Mouse (Mus musculus) heart, postnatal 25 days (tissue): ENCODE results near the gene Mrto4. TPM values are rescaled to one million over a fixed set of nuclear protein-coding genes. Genes with fewer than 3 reads are reported as not detected.

Source experiments
- DNase-seq: peaks from one replicate; pipeline ENCODE4 v3.0.0; 2022; ENCODE audit warnings: low spot score
- intact Hi-C: fragments of 180-260 bp; cut with DNase I; formaldehyde crosslinking; loops from one replicate; pipeline ENCODE4 v1.15.1; 2025
- total RNA-seq, 2 experiments: library from RNA; stranded (reverse); gene quantifications; 2 replicates each; pipeline ENCODE4 v1.2.3; 2021

The Mrto4 gene
- total RNA-seq, 2 experiments from 2014 or later = 30.1 to 30.5 TPM

GRCm38 (mm10) chr4:139343718-139344117, 8.7 kb downstream of the Mrto4 start:
- no peak for DNase-seq
- intact Hi-C loops = no loop called here

- no peak for DNase-seq
- intact Hi-C loops = no loop called here
Observed at GRCm38 (mm10) chr4:139341556-139342233, 10.7 kb downstream of the Mrto4 start.

- DNase-seq = no peak
- intact Hi-C loops = no loop called here
Observed at GRCm38 (mm10) chr4:139340835-139341234, 11.5 kb downstream of the Mrto4 start.

- DNase-seq = no peak
- intact Hi-C loops = loop anchor here (10.0 kb wide), 1 partner anchor 413 kb away; no protein-coding TSS in a partner anchor
Observed at GRCm38 (mm10) chr4:139338145-139338544, 14.2 kb downstream of the Mrto4 start.

- intact Hi-C loops = loop anchor here (1.0 to 10.0 kb wide), 2 partner anchors 251 to 412 kb away; no protein-coding TSS in a partner anchor
Observed at GRCm38 (mm10) chr4:139336822-139337483, 15.4 kb downstream of the Mrto4 start.

GRCm38 (mm10) chr4:139335507-139335906, 16.9 kb downstream of the Mrto4 start:
- intact Hi-C loops = loop anchor here (10.0 kb wide), 1 partner anchor 411 kb away; no protein-coding TSS in a partner anchor
- DNase-seq = no peak

More at GRCm38 (mm10) chr4:139336822-139337483, 15.4 kb downstream of the Mrto4 start:
- peak; percentile 27 for DNase-seq

- intact Hi-C loops = loop anchor here (10.0 kb wide), 1 partner anchor 410 kb away; no protein-coding TSS in a partner anchor
Observed at GRCm38 (mm10) chr4:139334631-139335295, 17.6 kb downstream of the Mrto4 start.

GRCm38 (mm10) chr4:139330605-139331004, 21.8 kb downstream of the Mrto4 start:
- intact Hi-C loops = loop anchor here (10.0 kb wide), 1 partner anchor 406 kb away; no protein-coding TSS in a partner anchor

More at GRCm38 (mm10) chr4:139334631-139335295, 17.6 kb downstream of the Mrto4 start:
- DNase-seq = no peak

GRCm38 (mm10) chr4:139319740-139320139, 32.6 kb downstream of the Mrto4 start:
- intact Hi-C loops = no loop called here
- DNase-seq = no peak

More at GRCm38 (mm10) chr4:139330605-139331004, 21.8 kb downstream of the Mrto4 start:
- DNase-seq = peak; percentile 17

- no peak for DNase-seq
- intact Hi-C loops = no loop called here
Observed at GRCm38 (mm10) chr4:139318449-139318848, 33.9 kb downstream of the Mrto4 start.

GRCm38 (mm10) chr4:139312632-139313031, 39.7 kb downstream of the Mrto4 start:
- intact Hi-C loops = loop anchor here (5.0 kb wide), 1 partner anchor 40 kb away; the partner anchor contains the start of genes Emc1, Mrto4 and Ubr4
- DNase-seq = no peak

GRCm38 (mm10) chr4:139311707-139312106, 40.7 kb downstream of the Mrto4 start:
- intact Hi-C loops = loop anchor here (5.0 kb wide), 1 partner anchor 41 kb away; the partner anchor contains the start of genes Emc1, Mrto4 and Ubr4
- no peak for DNase-seq

- intact Hi-C loops = loop anchor here (5.0 kb wide), 1 partner anchor 41 kb away; the partner anchor contains the start of genes Emc1, Mrto4 and Ubr4
- DNase-seq = no peak
Observed at GRCm38 (mm10) chr4:139310899-139311701, 41.3 kb downstream of the Mrto4 start.

- intact Hi-C loops = loop anchor here (5.0 kb wide), 1 partner anchor 42 kb away; the partner anchor contains the start of genes Emc1, Mrto4 and Ubr4
- DNase-seq = peak; percentile 94
Observed at GRCm38 (mm10) chr4:139310171-139310898, 42.0 kb downstream of the Mrto4 start, which contains the start of the genes Pqlc2 and Akr7a5. Gene Pqlc2, minus strand, starts transcription at chr4:139310708. Gene Akr7a5, plus strand, starts transcription at chr4:139310744.

GRCm38 (mm10) chr4:139309651-139310050, 42.7 kb downstream of the Mrto4 start:
- DNase-seq = no peak
- intact Hi-C loops = loop anchor here (5.0 kb wide), 1 partner anchor 43 kb away; the partner anchor contains the start of genes Emc1, Mrto4 and Ubr4

GRCm38 (mm10) chr4:139307916-139308315, 44.5 kb downstream of the Mrto4 start:
- DNase-seq = no peak
- intact Hi-C loops = no loop called here

GRCm38 (mm10) chr4:139305521-139305920, 46.9 kb downstream of the Mrto4 start:
- DNase-seq = no peak
- intact Hi-C loops = no loop called here

- intact Hi-C loops = no loop called here
- DNase-seq = no peak
Observed at GRCm38 (mm10) chr4:139302241-139302640, 50.1 kb downstream of the Mrto4 start.
